Mouse (Mus musculus) urinary bladder, adult 2 months (tissue): Measurements from ENCODE around the gene Tln1. TPM values are rescaled to one million over a fixed set of nuclear protein-coding genes. Genes with fewer than 3 reads are reported as not detected.

Experiments
- DNase-seq: peaks from one replicate; pipeline ENCODE4 v3.0.0; 2022; ENCODE audit warnings: low spot score
- polyA plus RNA-seq: library from polyadenylated mRNA; depleted of rRNA; stranded (reverse); fragments of >200 nt; gene quantifications from 2 replicates; pipeline ENCODE4 v1.2.3, GENCODE M21; 2012

Gene Tln1
- polyA plus RNA-seq, 1 experiment, result 124 TPM

DNA sequence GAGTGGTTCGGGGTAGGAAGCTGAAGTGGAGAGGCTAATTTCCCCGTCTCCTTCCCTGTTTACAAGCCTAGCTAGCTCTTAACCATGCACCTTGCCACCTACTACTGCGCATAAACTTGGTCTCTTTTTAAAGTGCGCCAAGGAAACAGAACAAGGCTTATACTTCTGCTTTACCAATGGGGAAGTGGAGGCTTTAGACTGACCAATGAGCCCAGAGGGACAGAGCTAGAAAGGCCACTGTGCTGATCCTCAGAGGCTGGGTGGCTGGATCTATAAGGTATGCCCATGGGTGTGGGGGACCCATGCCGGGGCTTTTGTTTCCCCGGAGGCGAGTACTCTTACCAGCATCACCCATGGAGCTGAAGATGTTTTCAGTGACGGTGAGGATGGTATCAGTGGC, 15.3 kb downstream of the Tln1 start:
- DNase-seq, result no peak

GRCm38 (mm10) chr4:43546375-43547047, 16.0 kb downstream of the Tln1 start:
- DNase-seq, result no peak

- no peak for DNase-seq
These were observed 20.4 kb downstream of the Tln1 start for GRCm38 (mm10) chr4:43542044-43542443.

DNA sequence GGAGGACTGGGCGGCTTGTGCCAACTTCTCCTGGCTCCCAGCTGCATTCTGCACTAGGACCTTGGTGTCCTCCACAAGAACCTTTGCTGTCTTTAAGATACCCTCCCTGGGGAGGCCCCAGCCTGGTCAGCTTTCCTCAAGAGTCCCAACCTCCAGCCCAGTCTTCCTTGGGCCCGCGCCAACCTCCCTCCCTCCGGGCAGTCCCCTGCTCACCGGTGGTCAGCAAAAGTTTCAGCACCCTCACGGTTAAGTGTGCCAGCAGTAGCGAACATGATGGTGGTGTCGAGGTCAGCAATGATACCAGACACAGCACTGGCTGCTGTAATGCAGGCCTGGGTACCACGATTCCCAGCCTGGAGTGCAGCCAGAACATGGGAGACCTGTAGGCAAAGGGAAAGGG, 26.5 kb downstream of the Tln1 start:
- DNase-seq, result no peak

GRCm38 (mm10) chr4:43535628-43536027, 26.9 kb downstream of the Tln1 start:
- no peak for DNase-seq

GRCm38 (mm10) chr4:43533270-43533669, 29.2 kb downstream of the Tln1 start:
- DNase-seq, result no peak

GRCm38 (mm10) chr4:43530581-43530980, 31.9 kb downstream of the Tln1 start:
- no peak for DNase-seq

DNA sequence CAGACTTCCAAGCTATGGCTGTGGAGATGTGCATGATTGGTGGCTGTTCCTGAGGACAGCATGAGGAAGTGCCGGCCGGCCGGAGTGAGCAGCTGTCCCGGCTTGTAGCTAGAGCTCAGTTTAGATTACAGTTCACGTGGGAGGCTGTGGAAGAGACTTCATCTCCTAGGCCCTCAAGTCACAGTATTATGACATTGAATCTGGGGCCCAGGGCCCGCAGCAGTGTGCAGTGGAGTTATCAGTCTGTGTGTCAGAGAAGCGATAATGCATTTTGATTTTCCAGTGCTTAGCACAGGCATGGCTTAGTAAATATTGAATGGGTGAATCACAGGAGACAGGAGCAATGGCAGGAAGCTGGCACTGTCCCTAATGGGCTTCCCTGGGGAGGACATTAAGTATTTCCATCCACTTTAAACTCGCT, 32.4 kb downstream of the Tln1 start:
- DNase-seq, result no peak

GRCm38 (mm10) chr4:43528487-43528886, 34.0 kb downstream of the Tln1 start:
- DNase-seq, result no peak

GRCm38 (mm10) chr4:43527880-43528279, 34.6 kb downstream of the Tln1 start:
- no peak for DNase-seq

- DNase-seq, result peak; percentile 60
These were observed 42.5 kb downstream of the Tln1 start for GRCm38 (mm10) chr4:43519956-43520355.

DNA sequence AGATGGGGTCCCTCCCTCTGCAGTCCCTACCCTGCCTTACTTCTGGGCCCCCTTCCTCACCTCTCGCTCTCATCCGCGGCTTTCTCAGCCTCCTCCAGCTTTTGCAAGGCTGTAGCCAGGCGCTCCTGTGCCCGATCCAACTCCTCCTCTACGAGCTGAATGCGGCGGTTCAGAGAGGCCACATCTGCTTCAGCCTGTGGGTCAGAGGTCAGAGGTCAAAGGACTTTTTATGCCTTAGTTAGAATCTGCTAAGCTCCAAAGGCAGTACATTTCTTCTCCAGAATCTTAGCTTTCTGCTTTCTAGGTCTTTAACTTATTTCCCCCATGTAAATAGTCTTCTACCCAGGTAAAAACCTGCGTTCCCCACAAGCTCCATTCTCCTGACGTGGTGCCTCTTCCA, 42.9 kb downstream of the Tln1 start:
- peak; percentile 24 for DNase-seq

- peak; percentile 20 for DNase-seq
These were observed 46.5 kb downstream of the Tln1 start for GRCm38 (mm10) chr4:43515764-43516708.

- DNase-seq, result no peak
These were observed 48.7 kb downstream of the Tln1 start for GRCm38 (mm10) chr4:43513791-43514190.

GRCm38 (mm10) chr4:43513300-43513699, 49.2 kb downstream of the Tln1 start:
- DNase-seq, result no peak

DNA sequence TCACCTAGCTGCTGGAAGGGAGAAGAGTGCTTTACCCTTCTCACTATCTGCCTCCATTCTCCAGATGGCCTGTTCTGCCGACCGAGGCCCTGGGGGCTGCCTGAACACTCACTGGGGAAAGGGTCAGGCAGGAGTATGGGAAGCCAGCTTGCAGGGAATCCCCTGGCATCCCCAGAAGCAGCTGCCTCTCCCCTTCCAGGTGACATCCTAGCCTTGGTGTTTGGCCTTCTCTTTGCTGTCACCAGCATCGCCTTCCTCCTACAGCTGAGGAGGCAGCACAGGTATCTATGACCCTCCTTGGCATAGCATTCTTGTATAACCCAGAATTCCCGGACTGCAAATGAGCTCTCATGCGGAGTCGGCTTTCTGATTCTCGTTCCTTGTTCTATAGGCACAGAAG, 49.8 kb downstream of the Tln1 start:
- DNase-seq, result peak; percentile 22

DNA sequence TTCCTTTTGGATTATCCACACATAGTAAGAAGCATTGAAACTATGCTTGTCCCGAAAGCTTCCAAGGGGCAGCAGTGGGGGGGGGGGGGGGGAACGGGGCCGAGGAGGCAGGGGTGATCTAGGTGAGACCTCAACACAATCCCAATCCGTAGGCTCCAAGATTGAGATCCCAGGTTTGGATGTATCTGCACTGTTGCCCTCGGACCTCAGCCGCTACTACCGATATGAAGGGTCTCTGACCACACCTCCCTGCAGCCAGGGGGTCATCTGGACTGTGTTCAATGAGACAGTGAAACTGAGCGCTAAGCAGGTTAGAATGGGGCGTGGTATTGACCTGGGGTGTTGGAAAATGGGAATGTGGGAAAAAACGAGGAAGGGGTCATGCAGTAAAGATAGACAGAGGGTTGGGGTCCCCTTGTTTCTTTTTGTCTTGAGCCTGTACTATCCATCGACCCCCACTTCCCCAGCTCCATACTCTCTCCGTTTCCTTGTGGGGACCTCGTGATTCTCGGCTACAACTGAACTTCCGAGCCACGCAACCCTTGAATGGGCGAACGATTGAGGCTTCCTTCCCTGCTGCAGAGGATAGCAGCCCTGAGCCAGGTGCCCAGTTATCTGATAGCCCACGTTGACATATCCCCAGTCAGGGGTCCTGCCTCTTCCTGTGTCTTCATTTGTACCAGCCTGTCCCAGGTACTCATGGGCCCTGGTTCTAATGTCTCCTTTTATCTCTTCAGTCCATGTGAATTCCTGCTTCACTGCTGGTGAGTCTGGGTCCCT, 50.6 kb downstream of the Tln1 start:
- DNase-seq, result peak; percentile 30

DNA sequence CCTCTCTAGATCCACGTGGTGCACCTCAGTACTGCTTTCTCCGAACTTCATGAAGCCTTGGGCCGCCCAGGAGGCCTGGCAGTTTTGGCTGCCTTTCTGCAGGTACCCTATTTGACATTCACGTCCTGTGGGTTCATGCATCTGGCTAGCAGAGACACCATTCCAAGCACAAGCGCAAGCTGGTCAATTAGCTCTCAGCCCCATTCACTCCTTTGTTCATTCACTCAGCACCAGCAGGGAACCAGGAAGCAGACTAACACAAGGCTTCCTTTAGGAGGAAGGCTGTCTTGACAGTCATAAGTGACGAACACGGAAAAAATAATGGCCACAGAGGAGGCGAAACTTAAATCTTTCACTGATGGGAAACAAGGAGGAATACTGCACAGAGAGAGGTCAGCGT, 53.4 kb downstream of the Tln1 start:
- no peak for DNase-seq

- peak; percentile 54 for DNase-seq
These were observed 53.9 kb downstream of the Tln1 start for GRCm38 (mm10) chr4:43508666-43508997.

DNA sequence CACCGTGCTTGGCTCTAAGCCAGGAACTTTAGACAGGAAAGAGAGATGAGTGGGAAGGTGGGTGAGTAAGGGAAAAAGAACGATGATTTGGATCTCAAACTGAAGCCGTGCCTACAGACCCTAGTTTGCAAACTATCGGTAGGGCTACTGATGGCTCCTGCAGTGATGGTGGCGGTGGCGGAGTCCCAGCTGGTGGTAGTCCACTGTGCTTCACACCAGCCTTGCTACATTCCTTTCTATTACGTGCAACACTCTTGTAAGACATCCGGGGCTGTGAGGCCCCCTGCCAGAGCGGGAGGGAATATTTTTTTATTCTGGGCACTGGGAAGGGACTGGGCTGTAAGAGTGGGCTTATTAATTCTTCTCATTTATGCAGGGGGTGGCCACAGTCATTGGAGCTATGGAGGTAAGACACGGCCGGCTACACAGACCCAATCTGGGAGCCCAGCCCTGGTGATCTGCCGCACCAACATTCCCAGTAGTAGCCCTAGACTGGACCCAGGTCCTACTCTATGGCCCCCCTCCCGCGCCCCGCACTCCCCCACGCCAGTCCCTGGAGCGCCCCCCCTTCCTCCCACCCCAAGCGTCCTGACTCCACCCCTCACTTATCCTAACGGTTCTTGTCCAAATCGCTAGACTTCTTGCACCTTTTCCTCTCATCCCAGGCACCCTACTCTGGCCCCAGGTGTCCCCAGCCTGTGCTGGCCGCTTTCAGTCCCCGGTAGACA, 54.4 kb downstream of the Tln1 start:
- DNase-seq, result peak; percentile 31

GRCm38 (mm10) chr4:43506536-43507185, 55.8 kb downstream of the Tln1 start, which contains the start of gene Car9:
Car9 (plus strand) TSS chr4:43506966.
- DNase-seq, result peak; percentile 19
